ENCODE assay signal across 34 mouse cellular contexts in the genomic region with DNA sequence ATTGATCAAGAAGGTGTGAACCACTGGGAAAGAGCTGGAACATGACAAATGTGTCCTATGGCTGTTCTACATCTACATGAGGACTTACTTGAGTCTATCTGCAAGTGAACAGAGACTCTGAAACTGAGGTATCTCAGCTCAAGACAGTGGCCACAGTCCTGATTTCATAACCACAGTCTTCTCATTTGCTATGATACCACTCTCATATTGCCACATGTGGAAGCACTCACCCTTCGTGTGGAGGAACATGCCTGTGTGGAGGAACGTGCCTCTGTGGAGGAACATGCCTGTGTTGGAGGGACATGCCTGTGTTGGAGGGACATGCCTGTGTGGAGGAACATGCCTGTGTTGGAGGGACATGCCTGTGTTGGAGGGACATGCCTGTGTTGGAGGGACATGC.
"Had no signal": no experiment of that assay in that cellular context is flagged by ENCODE, and none has a peak within 500 bp of the region (broad histone marks: within the 10 kb centered on the region; RNA-seq: fewer than 3 reads in every experiment).

No protein-coding gene starts in this region.

- ATAC-seq: hindbrain, embryonic 16.5 days; hindbrain, postnatal 0 days; inflammation-experienced regulatory T-cells, adult 6 months; intestine, embryonic 15.5 days; intestine, embryonic 16.5 days; intestine, postnatal 0 days had no signal

- H3K36me3 ChIP-seq: heart, embryonic 12.5 days; heart, embryonic 13.5 days; heart, embryonic 15.5 days; hindbrain, embryonic 10.5 days; hindbrain, embryonic 12.5 days; hindbrain, embryonic 13.5 days; hindbrain, embryonic 15.5 days; intestine, embryonic 15.5 days; kidney, embryonic 15.5 days had no signal

- H3K4me1 ChIP-seq: heart, embryonic 12.5 days; heart, embryonic 15.5 days; hindbrain, embryonic 10.5 days; hindbrain, embryonic 12.5 days; hindbrain, embryonic 13.5 days; hindbrain, embryonic 15.5 days; intestine, embryonic 15.5 days; kidney, embryonic 15.5 days had no signal

- H3K9ac ChIP-seq: heart, embryonic 12.5 days; heart, embryonic 13.5 days; heart, embryonic 15.5 days; hindbrain, embryonic 12.5 days; hindbrain, embryonic 13.5 days; hindbrain, embryonic 14.5 days; hindbrain, embryonic 15.5 days; intestine, embryonic 15.5 days; kidney, embryonic 15.5 days had no signal

- H3K4me3 ChIP-seq: heart, embryonic 12.5 days; heart, embryonic 13.5 days; heart, embryonic 15.5 days; hindbrain, embryonic 10.5 days; hindbrain, embryonic 12.5 days; hindbrain, embryonic 13.5 days; hindbrain, embryonic 15.5 days; intestine, embryonic 15.5 days; kidney, embryonic 15.5 days; layer of hippocampus, adult 2 months; left cerebral cortex, adult 2 months had no signal

- H3K9me3 ChIP-seq: heart, embryonic 13.5 days; heart, embryonic 15.5 days; hindbrain, embryonic 12.5 days; hindbrain, embryonic 13.5 days; hindbrain, embryonic 15.5 days; intestine, embryonic 15.5 days; kidney, embryonic 15.5 days had no signal

- H3K27me3 ChIP-seq: heart, embryonic 12.5 days; heart, embryonic 13.5 days; heart, embryonic 15.5 days; hindbrain, embryonic 12.5 days; hindbrain, embryonic 13.5 days; hindbrain, embryonic 15.5 days; intestine, embryonic 15.5 days; kidney, embryonic 15.5 days had no signal

- H3K27ac ChIP-seq: heart, embryonic 13.5 days; heart, embryonic 15.5 days; hindbrain, embryonic 10.5 days; hindbrain, embryonic 12.5 days; hindbrain, embryonic 13.5 days; hindbrain, embryonic 14.5 days; hindbrain, embryonic 15.5 days; hindbrain, postnatal 0 days; intestine, embryonic 15.5 days; kidney, embryonic 15.5 days; kidney, postnatal 0 days; layer of hippocampus, adult 2 months; left cerebral cortex, adult 2 months had no signal

- DNase-seq: heart, postnatal 10 days; heart, postnatal 14 days; heart, postnatal 36 days; heart, postnatal 4 days; kidney, adult 11 months; kidney, adult 18-20 months; kidney, adult 2 months; kidney, adult 8-10 months; kidney, adult 9 months; kidney, postnatal 10 days; kidney, postnatal 14 days; kidney, postnatal 25 days; kidney, postnatal 36 days; kidney, postnatal 4 days; layer of hippocampus, adult 9-11 months; layer of hippocampus, postnatal 36 days had no signal
